Mouse (Mus musculus): Measurements from ENCODE around the gene Lcn3.

- TF ChIP-seq CTCF (IDR thresholded peaks at IDR 0.05; ENCODE audit: control insufficient read depth, insufficient read depth, low read length) (no peak), POLR2A (IDR thresholded peaks at IDR 0.05; ENCODE audit: borderline replicate concordance, control insufficient read depth, low read depth, low read length) (no peak)
Measured at GRCm38 (mm10) chr2:25780921-25781320, 15.6 kb downstream of the Lcn3 start.
